Mouse (Mus musculus) liver, adult 2 months (tissue): Measurements from ENCODE around the gene Kpna7. TPM values are rescaled to one million over a fixed set of nuclear protein-coding genes. Genes with fewer than 3 reads are reported as not detected.

ENCODE experiments used
- DNase-seq: peaks from one replicate; pipeline ENCODE4 v3.0.0-alpha.2; 2011; ENCODE audit warnings: low read depth, low spot score; ENCODE audit errors: extremely low read depth
- H3K27ac ChIP-seq: fragments of 200-500 bp; replicated peaks from 2 replicates; pipeline ENCODE4 v1.5.1; 2012; ENCODE audit warnings: low read depth, mild to moderate bottlenecking, control low read depth, inconsistent platforms, low read length; ENCODE audit not compliant: insufficient read depth
- H3K27me3 ChIP-seq: fragments of 200-500 bp; 2 replicates; pipeline ENCODE4 v1.6.1; 2012; ENCODE audit warnings: mild to moderate bottlenecking, moderate library complexity, low read length, inconsistent platforms; ENCODE audit not compliant: control insufficient read depth, insufficient read depth
- H3K36me3 ChIP-seq: fragments of 200-500 bp; 2 replicates; pipeline ENCODE4 v1.6.1; 2012; ENCODE audit warnings: low read length, inconsistent platforms; ENCODE audit not compliant: control insufficient read depth, insufficient read depth
- H3K4me1 ChIP-seq: fragments of 200-500 bp; 2 replicates; pipeline ENCODE4 v1.6.1; 2011; ENCODE audit warnings: low read length; ENCODE audit not compliant: control insufficient read depth, insufficient read depth
- H3K4me3 ChIP-seq: fragments of 200-500 bp; 2 replicates; pipeline ENCODE4 v1.5.1; 2011; ENCODE audit warnings: low read depth, mild to moderate bottlenecking, control low read depth, low read length, moderate library complexity; ENCODE audit not compliant: insufficient read depth
- H3K79me2 ChIP-seq: fragments of 200-500 bp; 2 replicates; pipeline ENCODE4 v1.6.1; 2012; ENCODE audit warnings: inconsistent platforms, mild to moderate bottlenecking, low read length, moderate library complexity; ENCODE audit not compliant: control insufficient read depth, insufficient read depth
- H3K9ac ChIP-seq: fragments of 200-500 bp; 2 replicates; pipeline ENCODE4 v1.6.1; 2012; ENCODE audit warnings: low read depth, mild to moderate bottlenecking, control low read depth, inconsistent platforms, low read length
- CTCF ChIP-seq: fragments of 200-500 bp; IDR thresholded peaks from 2 replicates; pipeline ENCODE4 v1.5.1; 2011; ENCODE audit warnings: low read depth, low read length, control low read depth
- POLR2A ChIP-seq: fragments of 200-500 bp; IDR thresholded peaks from 2 replicates; pipeline ENCODE4 v1.6.1; 2011; ENCODE audit warnings: low read length, control low read depth; ENCODE audit not compliant: insufficient read depth; ENCODE audit errors: extremely low read depth
- WGBS: fragments of 180-500 bp; shearing (Covaris S2); methylation state at CpG from one replicate; pipeline ENCODE4 v1.1.7; 2018; 5-methylcytosine and 5-hydroxymethylcytosine counted together
- polyA plus RNA-seq: library from polyadenylated mRNA; depleted of rRNA; stranded (reverse); fragments of >200 nt; gene quantifications from 2 replicates; pipeline ENCODE4 v1.2.3, GENCODE M21; 2012
- total RNA-seq: library from RNA; depleted of rRNA; stranded (reverse); fragments of >200 nt; gene quantifications from 2 replicates; pipeline ENCODE4 v1.2.3, GENCODE M21; 2014

Gene Kpna7
- total and polyA plus RNA-seq, 2 experiments = not detected

- DNase-seq = no peak
- Histone ChIP-seq H3K79me2 (no peaks in the 10 kb centered on the region), H3K9ac (no peak overlapping the region), H3K4me3 (no peak overlapping the region), H3K36me3 (no peaks in the 10 kb centered on the region), H3K27ac (no peak overlapping the region), H3K4me1 (no peaks in the 10 kb centered on the region), H3K27me3 (no peaks in the 10 kb centered on the region)
- no peak for TF ChIP-seq CTCF
- 93% methylated on average over 3 of the region's 3 CpGs for WGBS
Measured at GRCm38 (mm10) chr5:145003362-145003761, 80.5 kb downstream of the Kpna7 start.

- 82% methylated on average over 2 of the region's 2 CpGs for WGBS
- peak; percentile 12 for DNase-seq
- H3K27me3 ChIP-seq = no peaks in the 10 kb centered on the region
- TF ChIP-seq CTCF (peak; percentile 36; the same call in 1 of the 2 replicates), POLR2A (no peak)
- H3K4me1 ChIP-seq = no peaks in the 10 kb centered on the region
- H3K36me3 ChIP-seq = no peaks in the 10 kb centered on the region
- H3K9ac ChIP-seq = no peak overlapping the region
- H3K79me2 ChIP-seq = no peaks in the 10 kb centered on the region
- H3K4me3 ChIP-seq = no peak overlapping the region
- no peak overlapping the region for H3K27ac ChIP-seq
Measured at GRCm38 (mm10) chr5:144998491-144998890, 85.3 kb downstream of the Kpna7 start.

GRCm38 (mm10) chr5:144990481-144990880, 93.3 kb downstream of the Kpna7 start:
- H3K79me2 ChIP-seq = no peaks in the 10 kb centered on the region
- no peaks in the 10 kb centered on the region for H3K27me3 ChIP-seq
- H3K9ac ChIP-seq = no peak overlapping the region
- H3K27ac ChIP-seq = no peak overlapping the region
- no peak for DNase-seq
- peaks cover 2% of the 10 kb centered on the region; the same call in 1 of the 2 replicates for H3K4me1 ChIP-seq
- H3K36me3 ChIP-seq = no peaks in the 10 kb centered on the region
- WGBS = 65% methylated on average over 5 of the region's 5 CpGs
- TF ChIP-seq POLR2A (no peak), CTCF (no peak)
- H3K4me3 ChIP-seq = no peak overlapping the region

GRCm38 (mm10) chr5:144990051-144990450, 93.8 kb downstream of the Kpna7 start:
- H3K27me3 ChIP-seq = no peaks in the 10 kb centered on the region
- H3K4me1 ChIP-seq = peaks cover 2% of the 10 kb centered on the region; the same call in 1 of the 2 replicates
- WGBS = 70% methylated on average over 2 of the region's 2 CpGs
- no peaks in the 10 kb centered on the region for H3K36me3 ChIP-seq
- TF ChIP-seq CTCF = no peak
- TF ChIP-seq POLR2A = no peak
- H3K9ac ChIP-seq = no peak overlapping the region
- no peaks in the 10 kb centered on the region for H3K79me2 ChIP-seq
- H3K27ac ChIP-seq = no peak overlapping the region
- H3K4me3 ChIP-seq = no peak overlapping the region
- DNase-seq = no peak

- Histone ChIP-seq H3K27ac (no peak overlapping the region), H3K27me3 (no peaks in the 10 kb centered on the region), H3K36me3 (no peaks in the 10 kb centered on the region), H3K79me2 (no peaks in the 10 kb centered on the region), H3K9ac (no peak overlapping the region), H3K4me3 (no peak overlapping the region), H3K4me1 (peaks cover 2% of the 10 kb centered on the region; the same call in 1 of the 2 replicates)
- TF ChIP-seq CTCF (no peak), POLR2A (no peak)
- WGBS = 84% methylated on average over 4 of the region's 4 CpGs
- no peak for DNase-seq
Measured at GRCm38 (mm10) chr5:144989061-144989405, 94.8 kb downstream of the Kpna7 start.

GRCm38 (mm10) chr5:144988340-144989060, 95.3 kb downstream of the Kpna7 start:
- 45% methylated on average over 9 of the region's 9 CpGs for WGBS
- no peak overlapping the region for H3K9ac ChIP-seq
- no peak for TF ChIP-seq POLR2A
- peak; percentile 58; the same call in 1 of the 2 replicates for TF ChIP-seq CTCF
- no peaks in the 10 kb centered on the region for H3K79me2 ChIP-seq
- DNase-seq = peak; percentile 60
- H3K27me3 ChIP-seq = no peaks in the 10 kb centered on the region
- no peak overlapping the region for H3K27ac ChIP-seq
- peaks cover 2% of the 10 kb centered on the region; the same call in 1 of the 2 replicates for H3K4me1 ChIP-seq
- H3K4me3 ChIP-seq = no peak overlapping the region
- no peaks in the 10 kb centered on the region for H3K36me3 ChIP-seq
